Mouse (Mus musculus): Measurements from ENCODE around the gene Efnb2. TPM values are rescaled to one million over a fixed set of nuclear protein-coding genes. Genes with fewer than 3 reads are reported as not detected.
A peak's percentile ranks its signal among the peaks of the same experiment; 100 is the strongest.

Efnb2 gene
- polyA plus RNA-seq, 1 experiment from 2014 or later: 9.6 TPM

GRCm38 (mm10) chr8:8569280-8569679 is 91.8 kb downstream of the Efnb2 start:
- Histone ChIP-seq H3K36me3 (ENCODE audit: control insufficient read depth, insufficient read depth, low read length) (no peaks in the 10 kb centered on the region), H3K27ac (ENCODE audit: low read depth, low read length) (no peak overlapping the region), H3K4me3 (ENCODE audit: low read length) (no peak overlapping the region), H3K27me3 (replicated peaks; ENCODE audit: control insufficient read depth, insufficient read depth, low read length) (no peaks in the 10 kb centered on the region), H3K4me1 (ENCODE audit: control insufficient read depth, insufficient read depth, low read depth, low read length) (no peaks in the 10 kb centered on the region), H3K4me2 (ENCODE audit: low read length) (no peak overlapping the region), H3K9ac (ENCODE audit: low read depth, low read length) (no peak overlapping the region), H3K9me3 (ENCODE audit: control insufficient read depth, low read length) (0 out of 2 replicates have a peak, but pooled peaks cover 3% of the 10 kb centered on the region)
- 86% methylated on average over 10 of the region's 10 CpGs for WGBS
- no peak for ATAC-seq

- WGBS: 90% methylated on average over 9 of the region's 9 CpGs
- H3K4me2 ChIP-seq (ENCODE audit: low read length): no peak overlapping the region
- no peak overlapping the region for H3K9ac ChIP-seq (ENCODE audit: low read depth, low read length)
- 0 out of 2 replicates have a peak, but pooled peaks cover 3% of the 10 kb centered on the region for H3K9me3 ChIP-seq (ENCODE audit: control insufficient read depth, low read length)
- H3K4me1 ChIP-seq (ENCODE audit: control insufficient read depth, insufficient read depth, low read depth, low read length): no peaks in the 10 kb centered on the region
- no peak overlapping the region for H3K27ac ChIP-seq (ENCODE audit: low read depth, low read length)
- H3K36me3 ChIP-seq (ENCODE audit: control insufficient read depth, insufficient read depth, low read length): no peaks in the 10 kb centered on the region
- H3K27me3 ChIP-seq (replicated peaks; ENCODE audit: control insufficient read depth, insufficient read depth, low read length): no peaks in the 10 kb centered on the region
- no peak for ATAC-seq
- no peak overlapping the region for H3K4me3 ChIP-seq (ENCODE audit: low read length)
Observed at GRCm38 (mm10) chr8:8568215-8568773, 92.7 kb downstream of the Efnb2 start.

Small RNA genes lying within 50 kb of the gene (microRNA-seq; reads per million reads assigned to microRNA genes)
- 4.2 reads per million, percentile 14 among the genes with 10 or more reads in this experiment for gene Mir7654

Other genes starting within 250 kb of the Efnb2 start
- gene Arglu1, start 29.3 kb upstream of the Efnb2 start, polyA plus RNA-seq (2015; fragmentation: Nextera tagmentation; extraction: Ambion mirVana): 111 and 117 TPM in 2 replicates

Data from hindbrain, embryonic 16.5 days (tissue).